ENCODE assay signal across 8 mouse cellular contexts in genomic region chr7:24082457-24083235, GRCm38 (mm10). TPM values are rescaled to one million over a fixed set of nuclear protein-coding genes. Genes with fewer than 3 reads are reported as not detected.
A peak's percentile ranks its signal among the peaks of the same experiment; 100 is the strongest.
DNase-seq lines count a peak whose midpoint lies in the region; ATAC-seq and TF ChIP-seq lines count a peak whose summit lies in the region.

No protein-coding gene starts in this region.

- peak overlapping the region; percentile 71 for H3K4me2 ChIP-seq in lung, embryonic 15.5 days
- peak overlapping the region; percentile 77 for H3K4me2 ChIP-seq in midbrain, embryonic 14.5 days (ENCODE audit: low read length)

- no peaks in the 10 kb centered on the region for H3K9me3 ChIP-seq in lung, embryonic 15.5 days
- H3K9me3 ChIP-seq in midbrain, embryonic 14.5 days (ENCODE audit: control insufficient read depth, low read length): peaks cover 16% of the 10 kb centered on the region

- H3K4me3 ChIP-seq in lung, embryonic 15.5 days: peak overlapping the region; percentile 66
- peak overlapping the region; percentile 68 for H3K4me3 ChIP-seq in left cerebral cortex, adult 2 months
- H3K4me3 ChIP-seq in midbrain, embryonic 14.5 days (replicated peaks; ENCODE audit: low read depth, low read length): peak overlapping the region; percentile 90

- TF ChIP-seq CTCF in left cerebral cortex, adult 2 months (IDR thresholded peaks at IDR 0.05): no peak

- H3K9ac ChIP-seq in lung, embryonic 15.5 days: peak overlapping the region; percentile 64
- peak overlapping the region; percentile 80 for H3K9ac ChIP-seq in midbrain, embryonic 14.5 days (replicated peaks; ENCODE audit: low read length)

- peak overlapping the region; percentile 93 for H3K27ac ChIP-seq in lung, embryonic 15.5 days
- H3K27ac ChIP-seq in left cerebral cortex, adult 2 months: peak overlapping the region; percentile 91
- H3K27ac ChIP-seq in midbrain, embryonic 14.5 days (replicated peaks; ENCODE audit: low read depth, low read length): peak overlapping the region; percentile 78

- no peak for DNase-seq in lung, postnatal 10 days
- peak; percentile 9 for DNase-seq in fibroblast of lung, adult 2 months (ENCODE audit: low read depth)
- peak; percentile 54 to 63 for DNase-seq in left cerebral cortex, adult 2 months (ENCODE audit: extremely low spot score in 1 of 2, low spot score in 2 of 2)
- no peak for DNase-seq in midbrain, embryonic 14.5 days
- DNase-seq in gastrocnemius, adult 18-20 months (ENCODE audit: low spot score): no peak
- no peak for DNase-seq in cerebellum, postnatal 14 days

- WGBS in lung, embryonic 15.5 days: 42% methylated on average over 15 of the region's 15 CpGs
- 61% methylated on average over 15 of the region's 15 CpGs for WGBS in midbrain, embryonic 14.5 days

- H3K27me3 ChIP-seq in lung, embryonic 15.5 days: no peaks in the 10 kb centered on the region
- H3K27me3 ChIP-seq in midbrain, embryonic 14.5 days (ENCODE audit: control insufficient read depth, insufficient read depth, low read length): no peaks in the 10 kb centered on the region

- peaks cover 17% of the 10 kb centered on the region for H3K36me3 ChIP-seq in lung, embryonic 15.5 days
- H3K36me3 ChIP-seq in midbrain, embryonic 14.5 days (ENCODE audit: control insufficient read depth, insufficient read depth, low read length): peaks cover 19% of the 10 kb centered on the region

- intact Hi-C loops in left cerebral cortex, adult 2 months (cut with DNase I): loop anchor here (1.0 to 5.0 kb wide), 3 partner anchors 30 to 175 kb away; partner anchors contain the start of genes Zfp112 and Zfp235

- peaks cover 13% of the 10 kb centered on the region for H3K4me1 ChIP-seq in lung, embryonic 15.5 days
- peaks cover 15% of the 10 kb centered on the region; the same call in 1 of the 2 replicates for H3K4me1 ChIP-seq in midbrain, embryonic 14.5 days (ENCODE audit: control insufficient read depth, insufficient read depth, low read length)

- 0 out of 2 replicates have a peak, but pooled peaks have one; percentile 10 for ATAC-seq in lung, embryonic 15.5 days (ENCODE audit: borderline replicate concordance, extremely low read depth, low FRiP score, low TSS enrichment)
- ATAC-seq in activated CD4-positive, CD25-positive, alpha-beta regulatory T cell, adult 4 months: peak; percentile 16
- ATAC-seq in midbrain, embryonic 14.5 days (ENCODE audit: low FRiP score, low TSS enrichment): peak; percentile 2; the same call in 1 of the 2 replicates

RNA-seq across cellular contexts. Expression of gene Zfp180, which starts 0.9 kb away (rescaled TPM):
- polyA plus RNA-seq in lung, embryonic 15.5 days (2015; fragmentation: Nextera tagmentation; extraction: Ambion mirVana): 18.3 and 19.6 TPM in 2 replicates
- 10 to 100 TPM; 16.1 to 20.2 TPM for polyA plus RNA-seq in activated CD4-positive, CD25-positive, alpha-beta regulatory T cell, adult 4 months (2017; shearing (Covaris generic))
- total RNA-seq in left cerebral cortex, adult 2 months (2021): 10 to 100 TPM; 60.4 to 66.6 TPM
- polyA plus RNA-seq in midbrain, embryonic 14.5 days (2014; fragmentation: Nextera tagmentation; extraction: Ambion mirVana): 34.1 and 41.6 TPM in 2 replicates
- 10 to 100 TPM; 17.1 to 17.2 TPM for total RNA-seq in gastrocnemius, adult 18-20 months (2021)

RNA-seq across cellular contexts. Expression of gene Zfp112, which starts 29.5 kb away (rescaled TPM):
- 4.5 and 6.3 TPM in 2 replicates for polyA plus RNA-seq in lung, embryonic 15.5 days (2015; fragmentation: Nextera tagmentation; extraction: Ambion mirVana)
- polyA plus RNA-seq in activated CD4-positive, CD25-positive, alpha-beta regulatory T cell, adult 4 months (2017; shearing (Covaris generic)): 1 to 10 TPM in 1 of 2 experiments, under 1 TPM in 1; 0.96 to 1.2 TPM
- total RNA-seq in left cerebral cortex, adult 2 months (2021): 10 to 100 TPM in 1 of 2 experiments, 1 to 10 TPM in 1; 10.0 to 11.9 TPM
- polyA plus RNA-seq in midbrain, embryonic 14.5 days (2014; fragmentation: Nextera tagmentation; extraction: Ambion mirVana): 7.6 and 8.3 TPM in 2 replicates
- total RNA-seq in gastrocnemius, adult 18-20 months (2021): 1 to 10 TPM; 5.3 to 5.7 TPM

RNA-seq across cellular contexts. Expression of gene Vmn1r183, which starts 29.6 kb away (rescaled TPM):
- not detected in 2 replicates for polyA plus RNA-seq in lung, embryonic 15.5 days (2015; fragmentation: Nextera tagmentation; extraction: Ambion mirVana)
- under 1 TPM in 1 of 2 experiments, not detected in 1; 0.26 TPM for polyA plus RNA-seq in activated CD4-positive, CD25-positive, alpha-beta regulatory T cell, adult 4 months (2017; shearing (Covaris generic))
- total RNA-seq in left cerebral cortex, adult 2 months (2021): not detected
- not detected in 2 replicates for polyA plus RNA-seq in midbrain, embryonic 14.5 days (2014; fragmentation: Nextera tagmentation; extraction: Ambion mirVana)
- not detected for total RNA-seq in gastrocnemius, adult 18-20 months (2021)

RNA-seq across cellular contexts. Expression of gene Zfp235, which starts 51.3 kb away (rescaled TPM):
- polyA plus RNA-seq in lung, embryonic 15.5 days (2015; fragmentation: Nextera tagmentation; extraction: Ambion mirVana): 16.6 and 18.5 TPM in 2 replicates
- polyA plus RNA-seq in activated CD4-positive, CD25-positive, alpha-beta regulatory T cell, adult 4 months (2017; shearing (Covaris generic)): 10 to 100 TPM; 10.9 to 15.5 TPM
- total RNA-seq in left cerebral cortex, adult 2 months (2021): 10 to 100 TPM; 22.0 to 23.1 TPM
- polyA plus RNA-seq in midbrain, embryonic 14.5 days (2014; fragmentation: Nextera tagmentation; extraction: Ambion mirVana): 25.5 and 26.5 TPM in 2 replicates
- total RNA-seq in gastrocnemius, adult 18-20 months (2021): 1 to 10 TPM; 3.5 TPM

Comparison
In these comparisons a context has a peak if more than half of its experiments do, and no peak if none do; other contexts are left out.
1. DNase-seq: peak in fibroblast of lung, adult 2 months (single experiment) and left cerebral cortex, adult 2 months (2 of 2); none in lung, postnatal 10 days (single experiment), midbrain, embryonic 14.5 days (single experiment), gastrocnemius, adult 18-20 months (single experiment) and cerebellum, postnatal 14 days (0 of 2).
2. Peak in every context shown above with its lines, with median percentiles within 50 percentile points of each other: ATAC-seq, H3K27ac ChIP-seq and H3K4me3 ChIP-seq.